Mouse (Mus musculus): Measurements from ENCODE around the gene Prrt1. TPM values are rescaled to one million over a fixed set of nuclear protein-coding genes. Genes with fewer than 3 reads are reported as not detected.

The Prrt1 gene
- total and polyA plus RNA-seq, 3 experiments = not detected

DNA sequence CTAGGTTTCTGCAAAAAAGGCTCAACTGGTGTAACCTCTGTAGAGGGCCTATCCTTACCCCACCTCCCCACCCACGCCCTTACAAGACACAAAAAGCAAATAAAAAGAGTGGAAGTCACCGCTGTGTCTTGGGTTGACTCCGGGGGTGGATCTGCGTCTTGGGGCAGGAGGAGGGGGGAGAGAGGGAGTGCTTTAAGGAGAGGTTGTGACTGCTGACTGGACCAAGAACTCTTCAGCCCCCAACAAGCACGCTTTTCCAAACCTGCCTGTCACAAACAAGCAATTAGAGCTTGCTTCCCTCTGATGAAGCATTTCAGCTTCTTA is 727 bp upstream of the Prrt1 start:
- Histone ChIP-seq H3K4me1 (ENCODE audit: control insufficient read depth in 1 of 2, insufficient read depth in 2 of 2) (peaks cover 2 to 3% of the 10 kb centered on the region in 2 experiments; a peak in 2 of 4 replicates), H3K27me3 (replicated peaks) (peaks cover 57% of the 10 kb centered on the region), H3K36me3 (replicated peaks in 1 of 2; ENCODE audit: control insufficient read depth in 1 of 2, insufficient read depth in 1 of 2, low read length in 1 of 2) (no peaks in the 10 kb centered on the region), H3K27ac (ENCODE audit: insufficient read depth, low read depth) (no peak overlapping the region), H3K4me2 (ENCODE audit: insufficient read depth, low read depth, poor library complexity, severe bottlenecking) (no peak overlapping the region), H3K79me2 (replicated peaks; ENCODE audit: control insufficient read depth, extremely low read depth, insufficient read depth, poor library complexity, severe bottlenecking) (no peaks in the 10 kb centered on the region), H3K4me3 (replicated peaks in 1 of 3; ENCODE audit: low read depth in 2 of 3, low read length in 2 of 3, poor library complexity in 1 of 3) (no peak overlapping the region), H3K9ac (ENCODE audit: insufficient read depth, low read depth) (no peak overlapping the region), H3K9me3 (replicated peaks; ENCODE audit: low read length) (peaks cover 2% of the 10 kb centered on the region)
- in situ Hi-C loops (cut with MboI; ENCODE audit: low pct_ligation_motif_present, low pct_unique_long_range_greater_than_20kb, low sequenced_read_pairs) (no loop called here), dilution Hi-C loops (cut with MboI; ENCODE audit: extremely low pct_ligation_motif_present, extremely low pct_unique_long_range_greater_than_20kb, low sequenced_read_pairs) (no loop called here)
- no peak for TF ChIP-seq HCFC1 (IDR thresholded peaks at IDR 0.05; ENCODE audit: low read depth, low read length)
- TF ChIP-seq CHD1 (IDR thresholded peaks at IDR 0.05; ENCODE audit: low read depth, low read length) = no peak
- TF ChIP-seq MAFK (IDR thresholded peaks at IDR 0.05; ENCODE audit: insufficient replicate concordance, low read length) = no peak
- no peak for TF ChIP-seq CHD2 (IDR thresholded peaks at IDR 0.05; ENCODE audit: low read length)
- no peak for TF ChIP-seq SIN3A (IDR thresholded peaks at IDR 0.05; ENCODE audit: low read length)
- TF ChIP-seq ZC3H11A (IDR thresholded peaks at IDR 0.05; ENCODE audit: low read depth, low read length) = no peak
- TF ChIP-seq BHLHE40 (IDR thresholded peaks at IDR 0.05; ENCODE audit: low read depth, low read length) = no peak
- no peak for TF ChIP-seq KAT2A (IDR thresholded peaks at IDR 0.05; ENCODE audit: insufficient replicate concordance, low read length)
- TF ChIP-seq MXI1 (IDR thresholded peaks at IDR 0.05; ENCODE audit: low read depth, low read length) = no peak
- TF ChIP-seq ZNF384 (IDR thresholded peaks at IDR 0.05; ENCODE audit: low read depth, low read length) = no peak
- TF ChIP-seq ZKSCAN1 (IDR thresholded peaks at IDR 0.05; ENCODE audit: borderline replicate concordance, low read depth, low read length) = no peak
- no peak for TF ChIP-seq POLR2AphosphoS2 (IDR thresholded peaks at IDR 0.05; ENCODE audit: low read depth, low read length)
- no peak for TF ChIP-seq ETS1 (conservative IDR thresholded peaks at IDR 0.05; ENCODE audit: low read depth, low read length)
- no peak for TF ChIP-seq JUN (IDR thresholded peaks at IDR 0.05; ENCODE audit: insufficient read depth, low read depth, low read length)
- TF ChIP-seq MAZ (IDR thresholded peaks at IDR 0.05; ENCODE audit: low read depth, low read length) = no peak
- TF ChIP-seq ZMIZ1 (IDR thresholded peaks at IDR 0.05; ENCODE audit: low read depth, low read length) = no peak
- DNase-seq (ENCODE audit: extremely low read depth) = no peak

DNA sequence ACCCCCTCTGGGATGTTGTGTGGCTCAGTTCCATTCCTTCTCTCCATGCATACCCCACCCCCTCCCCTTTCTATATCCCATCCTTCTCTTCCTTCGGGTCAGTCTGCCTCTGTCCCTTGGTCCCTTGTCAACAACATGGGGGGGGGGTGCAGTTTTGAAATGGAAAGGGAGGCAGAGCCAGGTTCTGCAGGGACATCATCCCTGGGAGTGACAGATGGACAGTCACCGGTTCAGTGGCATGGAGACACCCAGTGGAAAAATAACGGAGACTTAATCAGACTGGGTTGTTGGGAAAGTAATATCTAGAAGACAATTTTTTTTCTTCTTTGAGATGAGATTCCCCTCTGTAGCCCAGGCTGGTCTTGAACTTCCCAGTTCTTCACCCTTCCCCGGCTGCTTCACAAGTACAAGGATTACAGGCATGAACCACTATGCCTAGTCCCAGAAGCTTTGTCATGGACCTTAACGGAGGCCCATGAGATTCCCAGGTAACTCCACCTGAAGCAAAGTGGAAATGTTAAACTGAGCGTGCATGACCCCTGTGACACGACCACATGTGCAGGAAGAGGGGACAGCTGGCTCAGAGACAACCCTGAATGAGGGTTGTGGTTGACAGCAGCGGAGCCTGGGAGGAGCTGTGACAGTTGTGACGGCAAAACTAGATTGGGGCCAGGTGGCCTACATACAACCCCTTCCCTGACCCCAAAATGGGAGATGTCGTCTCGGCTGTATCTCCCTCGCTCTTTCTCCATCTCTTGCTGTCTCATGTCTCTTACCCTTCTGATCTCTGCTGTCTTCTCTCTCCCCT is 667 bp downstream of the Prrt1 start:
- DNase-seq (ENCODE audit: extremely low read depth) = no peak
- peaks cover 67% of the 10 kb centered on the region for H3K27me3 ChIP-seq (replicated peaks)
- H3K27ac ChIP-seq (ENCODE audit: insufficient read depth, low read depth) = no peak overlapping the region
- in situ Hi-C loops (cut with MboI; ENCODE audit: low pct_ligation_motif_present, low pct_unique_long_range_greater_than_20kb, low sequenced_read_pairs) = no loop called here
- TF ChIP-seq SIN3A (IDR thresholded peaks at IDR 0.05; ENCODE audit: low read length) = no peak
- TF ChIP-seq EP300 (IDR thresholded peaks at IDR 0.05; ENCODE audit: low read length) = no peak
- TF ChIP-seq RCOR1 (conservative IDR thresholded peaks at IDR 0.05; ENCODE audit: low read depth, low read length) = no peak
- TF ChIP-seq ETS1 (conservative IDR thresholded peaks at IDR 0.05; ENCODE audit: low read depth, low read length) = no peak
- no peak for TF ChIP-seq ELF1 (IDR thresholded peaks at IDR 0.05; ENCODE audit: low read depth, low read length)
- no peak for TF ChIP-seq UBTF (IDR thresholded peaks at IDR 0.05; ENCODE audit: low read depth, low read length)
- TF ChIP-seq JUND (conservative IDR thresholded peaks at IDR 0.05; ENCODE audit: low read depth, low read length) = no peak
- TF ChIP-seq ZMIZ1 (IDR thresholded peaks at IDR 0.05; ENCODE audit: low read depth, low read length) = no peak
- no peak for TF ChIP-seq USF2 (conservative IDR thresholded peaks at IDR 0.05; ENCODE audit: low read depth, low read length)
- no peak for TF ChIP-seq E2F4 (IDR thresholded peaks at IDR 0.05; ENCODE audit: insufficient replicate concordance, low read depth, low read length)
- TF ChIP-seq CHD2 (IDR thresholded peaks at IDR 0.05; ENCODE audit: low read length) = no peak
- TF ChIP-seq MAZ (IDR thresholded peaks at IDR 0.05; ENCODE audit: low read depth, low read length) = no peak
- TF ChIP-seq TBP (conservative IDR thresholded peaks at IDR 0.05; ENCODE audit: low read depth, low read length) = no peak
- no peak for TF ChIP-seq PAX5 (IDR thresholded peaks at IDR 0.05; ENCODE audit: low read length)
- TF ChIP-seq TCF12 (IDR thresholded peaks at IDR 0.05; ENCODE audit: low read depth, low read length) = no peak
- TF ChIP-seq MYC (IDR thresholded peaks at IDR 0.05; ENCODE audit: low read depth, low read length) = no peak
- TF ChIP-seq ZC3H11A (IDR thresholded peaks at IDR 0.05; ENCODE audit: low read depth, low read length) = no peak
- no peak for TF ChIP-seq POLR2A (IDR thresholded peaks at IDR 0.05; ENCODE audit: low read depth, low read length)
- H3K4me2 ChIP-seq (ENCODE audit: insufficient read depth, low read depth, poor library complexity, severe bottlenecking) = no peak overlapping the region
- H3K4me3 ChIP-seq (replicated peaks in 1 of 3; ENCODE audit: low read depth in 2 of 3, low read length in 2 of 3, poor library complexity in 1 of 3) = no peak overlapping the region
- dilution Hi-C loops (cut with MboI; ENCODE audit: extremely low pct_ligation_motif_present, extremely low pct_unique_long_range_greater_than_20kb, low sequenced_read_pairs) = no loop called here
- H3K9me3 ChIP-seq (replicated peaks; ENCODE audit: low read length) = peaks cover 2% of the 10 kb centered on the region
- no peak overlapping the region for H3K9ac ChIP-seq (ENCODE audit: insufficient read depth, low read depth)
- H3K4me1 ChIP-seq (ENCODE audit: control insufficient read depth in 1 of 2, insufficient read depth in 2 of 2) = peaks cover 2 to 3% of the 10 kb centered on the region in 2 experiments; a peak in 2 of 4 replicates
- no peaks in the 10 kb centered on the region for H3K79me2 ChIP-seq (replicated peaks; ENCODE audit: control insufficient read depth, extremely low read depth, insufficient read depth, poor library complexity, severe bottlenecking)
- H3K36me3 ChIP-seq (replicated peaks in 1 of 2; ENCODE audit: control insufficient read depth in 1 of 2, insufficient read depth in 1 of 2, low read length in 1 of 2) = no peaks in the 10 kb centered on the region
